Mouse (Mus musculus) adrenal gland, adult (tissue): Measurements from ENCODE around the gene Npw.

Experiments
- DNase-seq, 2 experiments: peaks; one replicate each; pipeline ENCODE4 v3.0.0; 2022 to 2023; ENCODE audit warnings: low spot score in 1 of 2; ENCODE audit not compliant: inconsistent age in 2 of 2

Gene Npw

DNA sequence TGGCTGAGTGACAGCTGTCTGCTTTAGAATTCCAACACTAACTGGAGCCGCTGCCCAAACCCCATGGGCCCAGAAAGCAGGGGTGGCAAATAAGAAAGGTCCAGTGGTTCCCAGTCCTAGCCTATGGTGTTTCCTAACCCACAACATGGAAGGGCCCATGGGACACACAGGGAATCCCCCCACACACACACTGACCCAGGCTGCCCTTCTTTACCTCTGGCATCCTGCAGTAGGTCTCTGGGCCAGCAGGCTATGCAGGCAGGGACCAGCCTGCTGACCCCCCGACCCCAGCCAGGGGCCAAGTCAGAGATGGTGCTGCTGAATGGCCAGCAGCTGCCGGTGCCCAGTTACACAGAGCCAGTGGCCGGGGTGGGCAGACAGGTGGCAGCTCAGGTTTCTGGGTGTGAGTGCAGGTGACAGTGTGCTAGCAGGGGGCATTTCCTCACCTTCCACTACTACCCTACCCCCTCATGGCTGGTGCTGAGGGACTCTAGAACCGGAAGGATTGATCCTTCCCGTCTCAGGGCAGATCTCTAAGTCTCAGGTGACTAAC, 15.4 kb downstream of the Npw start:
- DNase-seq = peak in 1 of 2 experiments; percentile 28

DNA sequence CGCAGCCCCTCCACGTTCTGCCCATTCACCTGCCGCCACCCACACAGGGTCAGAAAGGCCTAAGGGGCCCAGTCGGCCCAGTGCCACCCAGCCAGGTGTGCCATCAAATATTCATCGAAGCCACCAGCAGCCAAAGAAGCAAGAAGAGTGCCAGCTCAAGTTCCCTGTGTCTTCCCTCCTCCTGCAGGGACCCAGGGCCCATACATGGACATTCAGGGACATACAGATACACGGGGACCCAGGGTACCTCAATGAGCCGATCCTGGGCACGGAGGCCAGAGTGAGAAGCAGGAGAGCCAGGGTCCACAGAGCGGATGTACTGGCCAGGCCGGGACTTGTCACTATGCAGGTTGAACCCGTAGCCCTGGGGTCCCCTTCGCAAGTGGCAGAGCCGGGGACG, 16.3 kb downstream of the Npw start:
- no peak for DNase-seq

GRCm38 (mm10) chr17:24640581-24640980, 17.7 kb downstream of the Npw start:
- no peak for DNase-seq

GRCm38 (mm10) chr17:24640119-24640518, 18.1 kb downstream of the Npw start:
- no peak for DNase-seq

DNA sequence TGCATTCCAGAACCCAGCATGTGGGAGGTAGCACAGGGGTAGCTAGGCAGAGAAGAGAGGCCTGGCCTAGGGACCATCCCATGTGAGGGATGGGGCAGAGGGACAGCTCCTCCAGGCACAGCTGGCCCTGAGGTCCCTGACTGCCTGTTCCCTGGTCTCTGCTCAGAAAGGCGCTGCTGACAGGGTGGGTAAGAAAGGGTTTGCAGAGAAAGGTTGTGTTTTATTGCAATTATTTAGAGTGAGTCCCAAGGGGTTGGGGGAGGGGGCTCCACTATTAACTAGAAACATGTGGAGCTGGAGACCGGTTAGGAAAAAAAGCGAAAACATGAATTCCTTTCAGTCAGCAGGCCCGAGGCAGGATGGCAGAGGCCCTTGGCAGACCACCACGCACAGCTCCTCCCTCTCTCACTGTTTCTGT, 18.7 kb downstream of the Npw start:
- no peak for DNase-seq

DNA sequence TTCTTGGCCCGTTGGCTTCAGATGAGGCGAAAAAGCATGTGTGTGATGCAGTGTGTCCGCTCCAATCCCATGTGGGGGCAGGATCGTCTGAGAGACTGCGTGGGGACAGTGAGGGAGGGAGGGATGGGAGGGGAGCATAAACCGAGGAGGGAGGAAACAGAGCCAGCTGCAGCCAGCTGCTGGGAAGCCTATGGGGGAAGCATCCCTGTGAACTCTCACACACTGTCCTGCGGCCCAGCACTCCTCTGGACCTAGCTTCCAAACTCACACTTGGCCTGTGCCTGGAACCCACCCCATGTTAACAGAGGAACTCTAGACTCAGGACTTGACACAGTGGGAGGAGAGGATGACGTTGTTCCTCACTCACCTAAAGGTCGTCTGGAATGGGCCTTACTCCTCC, 19.4 kb downstream of the Npw start:
- peak in 1 of 2 experiments; percentile 30 for DNase-seq

GRCm38 (mm10) chr17:24638214-24638613, 20.0 kb downstream of the Npw start:
- DNase-seq = peak in 1 of 2 experiments; percentile 39

DNA sequence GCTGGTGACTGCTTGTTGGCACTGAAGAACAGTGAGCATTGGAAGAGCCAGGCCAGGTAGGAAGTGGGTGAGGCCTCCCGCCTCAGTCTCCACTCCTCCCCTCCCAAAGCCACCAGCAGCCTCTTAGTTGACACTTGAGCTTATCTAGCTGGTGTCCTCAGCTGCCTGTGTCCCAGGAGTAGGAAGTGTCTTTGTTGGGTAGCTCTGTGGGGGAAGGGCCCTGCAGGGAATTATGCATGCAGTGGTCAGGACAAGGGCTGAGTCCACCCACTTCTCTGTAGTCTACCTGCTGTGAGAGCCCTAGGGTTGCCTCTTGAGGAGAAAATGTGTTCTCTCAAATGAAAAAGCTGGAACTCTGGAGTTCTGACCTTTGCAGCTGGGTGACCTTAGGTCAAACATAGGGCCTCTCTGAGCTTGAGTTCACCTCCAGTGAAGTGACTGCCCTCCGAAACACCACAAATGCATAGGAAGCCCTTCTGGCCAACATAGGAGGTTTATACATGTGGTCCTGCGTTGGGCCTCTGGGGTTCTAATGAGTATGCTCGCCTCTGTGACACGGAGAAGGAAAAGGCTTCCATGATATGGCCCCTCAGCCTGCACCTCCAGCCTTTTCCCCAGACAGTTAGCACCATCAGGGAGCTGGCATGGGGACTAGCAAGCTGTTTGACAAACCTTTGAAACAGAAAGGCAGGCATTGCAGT, 21.3 kb downstream of the Npw start:
- DNase-seq = peak in 1 of 2 experiments; percentile 32

- no peak for DNase-seq
Measured at GRCm38 (mm10) chr17:24635694-24636093, 22.6 kb downstream of the Npw start.

DNA sequence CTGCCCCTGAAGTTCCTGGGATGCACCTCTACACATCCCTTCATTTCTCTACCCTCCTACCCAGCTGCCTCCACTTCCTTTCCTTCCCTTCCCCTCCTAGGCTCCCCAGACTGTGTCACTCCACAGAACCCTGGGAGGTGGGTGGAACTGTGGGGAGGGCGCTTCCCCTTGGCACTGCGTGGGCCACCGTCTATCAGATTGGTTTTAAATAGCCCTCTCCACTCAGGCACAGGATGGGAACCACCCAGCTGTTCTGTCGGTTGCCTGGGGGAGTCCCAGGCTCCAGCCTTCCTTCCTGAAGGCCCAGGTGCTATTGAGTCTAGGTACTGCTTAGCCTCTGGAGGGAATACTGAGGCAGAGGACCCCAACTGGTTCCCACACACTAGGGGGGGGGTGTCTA, 23.2 kb downstream of the Npw start:
- peak; percentile 43 to 67 for DNase-seq

GRCm38 (mm10) chr17:24633831-24634230, 24.4 kb downstream of the Npw start:
- DNase-seq = no peak

DNA sequence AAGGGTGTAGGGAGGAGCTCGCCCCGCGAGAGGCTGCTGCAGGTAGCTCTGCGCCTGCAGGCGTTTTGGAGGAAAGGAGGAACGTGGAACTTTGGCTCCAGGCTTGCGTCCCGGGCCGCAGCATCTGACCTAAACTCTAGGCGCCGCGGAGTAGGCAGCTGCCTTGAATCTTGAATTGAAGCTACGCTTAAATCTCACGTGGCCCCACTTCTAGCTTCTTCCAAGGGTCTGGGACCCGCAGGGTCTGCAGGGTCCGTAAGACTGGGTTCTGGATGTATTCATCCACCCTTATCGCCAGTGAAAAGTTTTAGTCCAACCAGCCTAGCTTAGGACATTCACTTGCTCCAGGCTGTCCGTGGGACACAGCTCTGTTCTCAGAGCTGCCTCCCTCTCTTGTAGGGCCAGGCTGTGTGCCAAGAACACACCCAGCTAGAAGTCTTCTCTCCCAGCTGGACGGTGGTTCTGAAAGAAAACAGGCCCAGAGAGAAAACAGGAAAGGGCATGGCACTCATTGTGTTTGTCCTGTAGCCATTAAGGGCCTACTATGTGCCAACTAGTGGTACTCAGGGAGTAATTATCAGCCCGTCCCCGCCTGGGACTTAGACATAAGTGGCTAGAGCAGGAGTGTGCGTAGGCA, 25.3 kb downstream of the Npw start:
- peak; percentile 66 to 80 for DNase-seq

- DNase-seq = peak; percentile 87 to 95
Measured at GRCm38 (mm10) chr17:24632167-24632812, 26.0 kb downstream of the Npw start, which contains the start of the genes Tsc2 and Nthl1. Gene Tsc2, minus strand, starts transcription at chr17:24632630. Gene Nthl1, plus strand, starts transcription at chr17:24632680.

- no peak for DNase-seq
Measured at GRCm38 (mm10) chr17:24630072-24630471, 28.2 kb downstream of the Npw start.

- DNase-seq = peak; percentile 74 to 93
Measured at GRCm38 (mm10) chr17:24628646-24629045, 29.6 kb downstream of the Npw start.

- DNase-seq = no peak
Measured at GRCm38 (mm10) chr17:24625472-24625871, 32.8 kb downstream of the Npw start.

- DNase-seq = peak in 1 of 2 experiments; percentile 43
Measured at GRCm38 (mm10) chr17:24617561-24618194, 40.6 kb downstream of the Npw start.

GRCm38 (mm10) chr17:24610711-24611110, 47.5 kb downstream of the Npw start:
- DNase-seq = no peak

DNA sequence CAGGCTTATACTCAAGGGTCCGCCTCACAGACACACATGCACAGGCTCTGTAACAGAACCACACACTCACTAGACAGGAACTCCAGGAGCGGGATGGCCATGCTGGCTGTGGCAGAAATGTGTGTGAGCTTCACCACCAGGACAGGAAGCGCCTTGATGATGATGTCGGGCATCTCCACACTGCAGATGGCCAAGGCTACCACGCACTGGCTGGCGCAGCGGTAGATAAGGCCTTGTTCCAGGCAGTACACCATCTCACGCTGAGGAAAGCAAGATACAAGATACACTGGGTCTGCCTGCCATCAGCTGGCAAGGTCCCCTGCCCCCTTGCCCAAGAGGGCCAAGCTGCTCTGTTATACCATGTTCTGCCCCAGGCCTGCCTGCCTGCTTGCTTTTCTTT, 49.4 kb downstream of the Npw start:
- no peak for DNase-seq

GRCm38 (mm10) chr17:24608370-24608769, 49.9 kb downstream of the Npw start:
- no peak for DNase-seq
